Mouse (Mus musculus) heart, adult 2 months (tissue): ENCODE data around the gene Zfp334. TPM values are rescaled to one million over a fixed set of nuclear protein-coding genes. Genes with fewer than 3 reads are reported as not detected.
A peak's percentile ranks its signal among the peaks of the same experiment; 100 is the strongest.

Source experiments
- DNase-seq, 2 experiments: peaks; one replicate each; pipeline ENCODE4 v3.0.0; 2021
- H3K27ac ChIP-seq: fragments of 200-600 bp; 2 replicates; pipeline ENCODE4 v1.8.1; 2022
- H3K27me3 ChIP-seq: fragments of 200-500 bp; 2 replicates; pipeline ENCODE4 v1.6.1; 2012; ENCODE audit warnings: mild to moderate bottlenecking, low read length, inconsistent platforms, mixed read lengths; ENCODE audit not compliant: control insufficient read depth, insufficient read depth
- H3K36me3 ChIP-seq: fragments of 200-500 bp; 2 replicates; pipeline ENCODE4 v1.6.1; 2012; ENCODE audit warnings: low read length, inconsistent platforms; ENCODE audit not compliant: control insufficient read depth, insufficient read depth
- H3K4me1 ChIP-seq: fragments of 200-500 bp; 2 replicates; pipeline ENCODE4 v1.6.1; 2011; ENCODE audit warnings: low read length; ENCODE audit not compliant: control insufficient read depth, insufficient read depth
- H3K4me3 ChIP-seq: fragments of 200-600 bp; 2 replicates; pipeline ENCODE4 v1.8.1; 2022
- H3K79me2 ChIP-seq: fragments of 200-500 bp; replicated peaks from 2 replicates; pipeline ENCODE4 v1.6.1; 2012; ENCODE audit warnings: mild to moderate bottlenecking, inconsistent platforms, low read length, moderate library complexity, mixed read lengths; ENCODE audit not compliant: control insufficient read depth, insufficient read depth
- H3K9ac ChIP-seq: fragments of 200-500 bp; 2 replicates; pipeline ENCODE4 v1.6.1; 2012; ENCODE audit warnings: low read depth, mild to moderate bottlenecking, control low read depth, inconsistent platforms, low read length, mixed read lengths
- CTCF ChIP-seq: fragments of 200-600 bp; IDR thresholded peaks from 2 replicates; pipeline ENCODE4 v1.8.1; 2022; ENCODE audit warnings: antibody characterized with exemption, mild to moderate bottlenecking, moderate library complexity
- EP300 ChIP-seq: fragments of 200-500 bp; IDR thresholded peaks from 2 replicates; pipeline ENCODE4 v1.6.1; 2011; ENCODE audit warnings: low read depth, low read length, control low read depth; ENCODE audit not compliant: insufficient read depth
- POLR2A ChIP-seq: fragments of 200-500 bp; IDR thresholded peaks from 2 replicates; pipeline ENCODE4 v1.6.1; 2011; ENCODE audit warnings: mild to moderate bottlenecking, low read depth, low read length, control low read depth; ENCODE audit not compliant: insufficient read depth
- WGBS: fragments of 180-500 bp; shearing (Covaris S2); methylation state at CpG from one replicate; pipeline ENCODE4 v1.1.7; 2018; 5-methylcytosine and 5-hydroxymethylcytosine counted together
- intact Hi-C: fragments of 180-260 bp; cut with DNase I; formaldehyde crosslinking; loops from one replicate; pipeline ENCODE4 v1.15.1; 2025
- polyA plus RNA-seq: library from polyadenylated mRNA; depleted of rRNA; stranded (reverse); fragments of >200 nt; gene quantifications from 2 replicates; pipeline ENCODE4 v1.2.3, GENCODE M21; 2012
- total RNA-seq, 2 experiments: library from RNA; stranded (reverse); gene quantifications; 2 replicates each; pipeline ENCODE4 v1.2.3; 2021

Gene Zfp334
- total and polyA plus RNA-seq, 3 experiments: 1.3 to 2.3 (median 2.1) TPM

DNA sequence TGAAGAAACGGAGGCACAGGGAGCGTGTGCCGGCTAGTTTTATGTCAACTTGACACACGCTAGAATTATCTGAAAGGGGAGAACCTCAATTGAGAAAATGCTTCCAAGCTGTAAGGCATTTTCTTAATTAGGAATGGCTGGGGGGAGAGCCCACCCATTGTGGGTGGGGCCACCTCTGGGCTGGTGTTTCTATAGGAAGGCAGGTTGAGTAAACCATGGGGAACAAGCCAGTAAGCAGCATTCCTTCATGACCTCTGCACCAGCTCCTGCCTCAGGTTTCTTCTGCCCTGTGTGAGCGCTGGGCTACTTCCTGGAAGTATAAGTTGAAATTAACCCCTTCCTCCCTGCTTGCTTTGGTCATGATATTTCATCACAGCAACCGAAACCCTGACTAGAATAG, 27.7 kb upstream of the Zfp334 start:
- TF ChIP-seq EP300: no peak
- no peak for TF ChIP-seq CTCF
- TF ChIP-seq POLR2A: no peak
- H3K4me3 ChIP-seq: no peak overlapping the region
- H3K79me2 ChIP-seq: no peaks in the 10 kb centered on the region
- H3K36me3 ChIP-seq: no peaks in the 10 kb centered on the region
- WGBS: 82% methylated on average over 6 of the region's 6 CpGs
- no peak overlapping the region for H3K27ac ChIP-seq
- intact Hi-C loops: no loop called here
- H3K9ac ChIP-seq: no peak overlapping the region
- H3K4me1 ChIP-seq: no peaks in the 10 kb centered on the region
- no peak for DNase-seq
- H3K27me3 ChIP-seq: no peaks in the 10 kb centered on the region

DNA sequence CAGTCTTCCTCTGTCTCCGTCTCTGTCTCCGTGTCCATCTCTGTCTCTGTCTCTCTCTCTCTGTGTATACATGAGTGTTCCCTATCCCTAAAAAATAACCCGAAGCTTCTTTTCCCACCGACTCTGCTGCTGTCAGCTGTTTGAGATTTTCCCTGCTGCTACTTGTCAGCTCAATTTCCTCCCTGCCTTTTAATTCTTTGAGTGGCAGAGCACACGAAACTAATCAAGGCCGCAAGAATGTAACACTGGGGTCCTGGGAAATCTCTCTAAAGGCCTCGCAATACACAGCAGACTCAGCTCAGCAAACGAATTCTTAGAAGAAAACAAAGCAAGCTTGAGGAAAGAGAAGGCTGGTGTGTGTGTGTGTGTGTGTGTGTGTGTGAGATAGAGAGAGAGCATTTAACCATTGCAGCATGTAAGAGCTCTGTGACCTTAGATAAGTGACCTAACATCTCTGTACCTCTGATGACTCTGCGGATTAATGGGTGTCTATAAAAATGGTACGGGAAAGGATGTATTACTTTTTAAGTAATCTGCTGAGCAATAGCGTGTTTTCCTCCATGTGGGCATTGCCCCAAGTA, 27.2 kb upstream of the Zfp334 start:
- WGBS: 55% methylated on average over 11 of the region's 11 CpGs
- H3K27me3 ChIP-seq: no peaks in the 10 kb centered on the region
- H3K27ac ChIP-seq: no peak overlapping the region
- no peak overlapping the region for H3K9ac ChIP-seq
- intact Hi-C loops: no loop called here
- TF ChIP-seq CTCF: no peak
- no peak for TF ChIP-seq POLR2A
- TF ChIP-seq EP300: no peak
- H3K4me3 ChIP-seq: no peak overlapping the region
- DNase-seq: no peak
- H3K79me2 ChIP-seq: no peaks in the 10 kb centered on the region
- no peaks in the 10 kb centered on the region for H3K36me3 ChIP-seq
- H3K4me1 ChIP-seq: no peaks in the 10 kb centered on the region

DNA sequence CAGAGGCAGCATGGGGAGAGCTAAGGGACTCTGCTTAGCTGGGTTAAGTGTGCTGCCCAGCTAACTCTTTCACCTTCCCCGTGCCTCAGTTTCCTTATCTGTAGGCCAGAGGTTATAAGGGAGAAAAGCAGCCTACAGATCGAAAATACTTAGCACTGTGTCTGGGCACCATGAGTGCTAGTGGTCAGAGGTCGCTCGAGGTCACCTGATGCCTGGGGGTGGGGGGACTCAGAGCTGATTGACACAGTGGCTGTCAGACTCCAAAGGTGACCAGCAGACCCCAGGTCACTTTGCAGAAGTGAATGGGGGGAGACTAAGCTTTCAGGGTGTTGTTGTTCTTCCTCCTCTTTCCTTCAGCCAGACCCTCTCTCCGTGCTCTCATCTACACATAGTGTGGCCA, 26.3 kb upstream of the Zfp334 start:
- no peak for DNase-seq
- no peak overlapping the region for H3K9ac ChIP-seq
- intact Hi-C loops: no loop called here
- no peaks in the 10 kb centered on the region for H3K4me1 ChIP-seq
- 69% methylated on average over 5 of the region's 5 CpGs for WGBS
- no peak overlapping the region for H3K27ac ChIP-seq
- no peak overlapping the region for H3K4me3 ChIP-seq
- H3K27me3 ChIP-seq: no peaks in the 10 kb centered on the region
- TF ChIP-seq CTCF: no peak
- H3K36me3 ChIP-seq: no peaks in the 10 kb centered on the region
- no peaks in the 10 kb centered on the region for H3K79me2 ChIP-seq

DNA sequence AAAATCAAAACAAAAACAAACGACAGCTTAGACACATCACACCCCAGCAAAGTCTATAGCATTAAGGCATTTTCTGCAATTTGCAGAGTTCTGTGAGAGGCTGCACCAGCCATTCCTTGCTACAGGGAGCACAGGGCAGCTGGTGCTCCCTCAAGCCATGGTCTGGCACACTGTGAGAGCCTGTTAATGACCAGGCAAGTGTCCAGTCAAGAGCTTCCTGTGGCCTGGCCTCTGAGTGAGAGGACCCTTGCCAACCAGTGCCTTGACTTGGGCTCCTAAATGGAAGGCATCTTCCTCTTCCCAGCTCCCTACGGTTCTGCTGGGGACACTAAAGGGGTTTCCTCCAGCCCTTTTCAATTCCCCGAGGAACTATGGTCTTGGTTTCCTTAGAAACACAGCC, 25.8 kb upstream of the Zfp334 start:
- no peaks in the 10 kb centered on the region for H3K27me3 ChIP-seq
- 36% methylated on average over 3 of the region's 3 CpGs for whole genome bisulfite sequencing
- intact Hi-C loops: no loop called here

DNA sequence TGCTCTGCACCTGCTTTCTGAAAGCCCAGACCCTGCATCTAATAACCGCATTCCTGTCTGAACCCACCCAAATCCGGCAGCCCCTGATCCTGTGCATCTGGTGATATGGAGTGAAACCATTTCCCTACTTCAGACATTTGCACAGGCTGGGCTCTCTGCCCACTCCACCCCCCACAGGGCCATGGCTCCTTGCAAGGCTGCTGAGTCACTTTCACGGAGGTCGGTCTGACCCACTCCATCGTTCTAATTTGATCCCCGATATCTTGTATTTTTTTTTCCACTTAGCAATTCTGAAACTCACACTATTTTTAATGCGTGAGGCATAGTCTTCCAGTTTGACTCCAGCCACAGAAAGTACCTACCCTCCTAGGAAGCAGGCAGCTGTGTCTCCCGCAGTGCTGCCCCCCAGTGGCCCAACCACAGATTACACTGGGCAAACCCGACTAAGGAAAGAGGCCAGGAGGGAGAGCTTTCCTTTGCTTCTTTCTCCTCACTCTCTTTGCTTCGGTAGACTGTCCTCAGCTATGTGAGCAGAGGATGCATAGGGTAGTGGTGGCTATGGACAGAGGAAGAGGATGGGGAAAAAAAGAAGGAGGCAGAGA, 19.7 kb upstream of the Zfp334 start:
- TF ChIP-seq CTCF: peak; percentile 88
- no peak for TF ChIP-seq EP300
- WGBS: 24% methylated on average over 10 of the region's 10 CpGs
- no peaks in the 10 kb centered on the region for H3K79me2 ChIP-seq
- H3K9ac ChIP-seq: no peak overlapping the region
- no peaks in the 10 kb centered on the region for H3K36me3 ChIP-seq
- no peak overlapping the region for H3K27ac ChIP-seq
- peak; percentile 66 to 85 for DNase-seq
- H3K4me1 ChIP-seq: peaks cover 1% of the 10 kb centered on the region
- H3K4me3 ChIP-seq: no peak overlapping the region
- H3K27me3 ChIP-seq: no peaks in the 10 kb centered on the region
- intact Hi-C loops: loop anchor here (2.0 kb wide), 1 partner anchor 17 kb away; no protein-coding TSS in a partner anchor

More for the DNA sequence above, 25.8 kb upstream of the Zfp334 start:
- no peaks in the 10 kb centered on the region for H3K4me1 ChIP-seq
- no peak for DNase-seq
- no peaks in the 10 kb centered on the region for H3K79me2 ChIP-seq
- H3K9ac ChIP-seq: no peak overlapping the region
- TF ChIP-seq POLR2A: no peak
- no peak for TF ChIP-seq CTCF
- TF ChIP-seq EP300: no peak
- no peak overlapping the region for H3K4me3 ChIP-seq
- no peak overlapping the region for H3K27ac ChIP-seq
- H3K36me3 ChIP-seq: no peaks in the 10 kb centered on the region

DNA sequence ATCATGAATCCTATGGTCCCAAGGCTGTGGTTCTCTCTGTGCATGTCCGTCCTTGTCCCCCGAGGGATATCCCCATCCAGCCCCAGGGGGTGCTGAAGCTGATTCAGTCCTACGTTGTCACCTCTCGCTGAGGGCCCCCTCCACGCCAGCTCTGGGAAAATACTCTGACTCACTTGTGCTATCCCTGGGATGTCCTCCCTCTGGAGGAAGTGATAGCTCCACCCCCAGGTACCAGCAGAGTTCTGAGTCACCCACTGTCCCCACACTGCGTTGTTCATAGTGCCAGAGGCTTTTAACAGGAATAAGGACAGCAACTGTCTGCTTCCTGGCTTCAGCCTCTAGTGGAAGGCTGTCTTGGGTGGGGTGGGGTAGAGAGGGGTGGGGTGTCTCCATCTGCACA, 17.3 kb upstream of the Zfp334 start:
- peak in 1 of 2 experiments; percentile 24 for DNase-seq

More for the DNA sequence above, 17.3 kb upstream of the Zfp334 start:
- H3K27ac ChIP-seq: no peak overlapping the region
- 16% methylated on average over 6 of the region's 6 CpGs for WGBS
- peaks cover 3% of the 10 kb centered on the region for H3K4me1 ChIP-seq
- TF ChIP-seq POLR2A (no peak), EP300 (no peak), CTCF (no peak)
- no peaks in the 10 kb centered on the region for H3K36me3 ChIP-seq
- H3K79me2 ChIP-seq: no peaks in the 10 kb centered on the region
- intact Hi-C loops: no loop called here
- no peak overlapping the region for H3K4me3 ChIP-seq
- H3K9ac ChIP-seq: no peak overlapping the region
- H3K27me3 ChIP-seq: no peaks in the 10 kb centered on the region
